Mouse (Mus musculus): Measurements from ENCODE around the gene Rab31. TPM values are rescaled to one million over a fixed set of nuclear protein-coding genes. Genes with fewer than 3 reads are reported as not detected.
A peak's percentile ranks its signal among the peaks of the same experiment; 100 is the strongest.

The Rab31 gene
- polyA plus RNA-seq, 1 experiment from 2014 or later: 26.0 TPM

DNA sequence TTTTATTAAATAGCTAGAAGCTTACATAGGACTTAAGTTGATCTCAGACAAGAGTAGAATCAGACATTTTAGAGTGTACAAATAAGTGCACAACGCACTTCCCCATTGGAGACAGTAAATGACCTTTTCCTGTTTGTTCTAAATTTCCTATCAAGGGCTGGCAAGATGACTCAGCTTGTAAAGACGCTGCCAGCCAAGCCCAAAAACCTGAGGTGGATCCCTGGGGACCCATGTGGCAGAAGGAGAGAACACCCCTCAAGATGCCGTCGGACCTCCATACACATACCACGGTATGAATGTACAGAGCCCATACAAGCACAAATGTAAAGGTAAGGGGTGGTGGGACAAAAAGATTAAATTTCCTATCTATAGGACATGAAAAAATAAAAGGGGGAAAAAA is 35.4 kb downstream of the Rab31 start:
- whole genome bisulfite sequencing: 73% methylated on average over 5 of the region's 5 CpGs
- Histone ChIP-seq H3K4me2 (no peak overlapping the region), H3K4me1 (replicated peaks) (peaks cover 7% of the 10 kb centered on the region), H3K4me3 (no peak overlapping the region), H3K27me3 (no peaks in the 10 kb centered on the region), H3K36me3 (no peaks in the 10 kb centered on the region), H3K9ac (no peak overlapping the region), H3K27ac (no peak overlapping the region), H3K9me3 (replicated peaks) (no peaks in the 10 kb centered on the region)
- no peak for ATAC-seq (replicated peaks; ENCODE audit: insufficient number of reproducible peaks, insufficient read depth, low FRiP score, low read depth)

DNA sequence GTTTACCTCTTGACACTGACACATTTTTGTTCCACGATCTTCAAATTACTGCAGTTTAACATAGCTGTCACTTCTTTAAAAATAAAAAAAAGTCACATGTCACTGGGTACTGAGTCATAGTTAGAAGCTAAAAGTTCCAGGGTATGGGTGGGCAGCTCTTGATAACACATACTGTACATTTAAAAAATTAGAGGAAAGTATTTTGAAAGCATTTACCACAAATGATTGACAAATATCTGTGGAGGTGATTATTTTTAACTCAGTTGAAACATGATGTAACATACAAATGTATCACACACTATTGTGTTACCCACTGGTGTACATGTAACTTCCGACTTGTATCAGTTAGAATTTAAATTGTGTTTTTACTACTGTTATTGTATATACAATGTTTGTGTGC is 37.5 kb downstream of the Rab31 start:
- no peak for ATAC-seq (replicated peaks; ENCODE audit: insufficient number of reproducible peaks, insufficient read depth, low FRiP score, low read depth)
- no peaks in the 10 kb centered on the region for H3K36me3 ChIP-seq
- no peak overlapping the region for H3K4me2 ChIP-seq
- no peak overlapping the region for H3K27ac ChIP-seq
- H3K9ac ChIP-seq: no peak overlapping the region
- no peaks in the 10 kb centered on the region for H3K9me3 ChIP-seq (replicated peaks)
- peaks cover 7% of the 10 kb centered on the region for H3K4me1 ChIP-seq (replicated peaks)
- no peak overlapping the region for H3K4me3 ChIP-seq
- no peaks in the 10 kb centered on the region for H3K27me3 ChIP-seq
- 86% methylated on average over 2 of the region's 2 CpGs for WGBS

GRCm38 (mm10) chr17:65732666-65733065 is 39.9 kb downstream of the Rab31 start:
- Histone ChIP-seq H3K36me3 (no peaks in the 10 kb centered on the region), H3K9me3 (replicated peaks) (no peaks in the 10 kb centered on the region), H3K9ac (no peak overlapping the region), H3K27me3 (no peaks in the 10 kb centered on the region), H3K4me2 (no peak overlapping the region), H3K4me3 (no peak overlapping the region), H3K27ac (no peak overlapping the region), H3K4me1 (replicated peaks) (0 out of 2 replicates have a peak, but pooled peaks cover 2% of the 10 kb centered on the region)
- no peak for ATAC-seq (replicated peaks; ENCODE audit: insufficient number of reproducible peaks, insufficient read depth, low FRiP score, low read depth)
- WGBS: 78% methylated on average over 4 of the region's 4 CpGs

- Histone ChIP-seq H3K4me2 (no peak overlapping the region), H3K4me3 (no peak overlapping the region), H3K27me3 (no peaks in the 10 kb centered on the region), H3K27ac (no peak overlapping the region), H3K9me3 (replicated peaks) (no peaks in the 10 kb centered on the region), H3K36me3 (no peaks in the 10 kb centered on the region), H3K9ac (no peak overlapping the region), H3K4me1 (replicated peaks) (0 out of 2 replicates have a peak, but pooled peaks cover 2% of the 10 kb centered on the region)
- no peak for ATAC-seq (replicated peaks; ENCODE audit: insufficient number of reproducible peaks, insufficient read depth, low FRiP score, low read depth)
- 90% methylated on average over 9 of the region's 9 CpGs for WGBS
These were observed 40.8 kb downstream of the Rab31 start for GRCm38 (mm10) chr17:65731710-65732109.

DNA sequence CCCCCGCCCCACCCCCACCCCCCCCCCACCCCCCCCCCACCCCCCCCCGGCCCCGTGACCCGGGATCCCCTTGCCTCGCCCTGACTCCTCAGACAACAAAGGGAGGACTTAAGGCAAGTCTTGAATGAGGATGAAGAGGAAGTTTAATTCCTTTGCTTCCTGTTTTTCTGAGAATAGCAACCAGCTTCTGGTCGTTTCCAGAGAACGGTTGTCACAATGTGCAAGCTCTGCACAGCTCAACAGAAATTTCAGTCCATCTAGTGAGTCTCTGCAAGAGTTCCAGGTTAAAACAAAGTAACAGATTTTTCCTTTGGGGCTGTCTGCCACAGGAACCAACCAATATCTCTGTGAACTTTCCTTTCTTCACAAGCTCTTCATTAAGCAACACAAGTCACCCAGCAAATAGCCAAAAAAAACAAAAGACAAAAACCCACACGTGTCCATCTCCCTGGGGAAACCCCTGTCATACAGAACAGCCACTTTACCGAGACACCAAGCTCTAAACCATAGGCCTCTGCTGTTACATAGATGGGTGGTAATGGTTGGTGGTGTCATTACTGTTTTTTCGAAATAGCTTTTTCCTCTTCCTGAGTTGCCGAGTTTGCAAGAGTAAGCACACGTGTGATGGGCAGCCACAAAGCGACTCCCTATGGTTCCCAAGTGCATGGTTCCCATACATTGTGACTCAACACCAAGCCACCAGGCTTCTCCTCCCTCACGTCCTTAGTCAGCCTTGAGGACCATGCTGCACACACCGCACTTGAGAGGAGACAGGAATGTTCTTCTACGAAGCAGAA is 42.4 kb downstream of the Rab31 start:
- ATAC-seq (replicated peaks; ENCODE audit: insufficient number of reproducible peaks, insufficient read depth, low FRiP score, low read depth): no peak
- H3K36me3 ChIP-seq: no peaks in the 10 kb centered on the region
- H3K4me3 ChIP-seq: no peak overlapping the region
- H3K9me3 ChIP-seq (replicated peaks): no peaks in the 10 kb centered on the region
- H3K4me2 ChIP-seq: no peak overlapping the region
- H3K4me1 ChIP-seq (replicated peaks): 0 out of 2 replicates have a peak, but pooled peaks cover 2% of the 10 kb centered on the region
- H3K27me3 ChIP-seq: no peaks in the 10 kb centered on the region
- H3K9ac ChIP-seq: no peak overlapping the region
- WGBS: 66% methylated on average over 16 of the region's 16 CpGs
- peak overlapping the region; percentile 62 for H3K27ac ChIP-seq

GRCm38 (mm10) chr17:65726755-65727154 is 45.8 kb downstream of the Rab31 start:
- ATAC-seq (replicated peaks; ENCODE audit: insufficient number of reproducible peaks, insufficient read depth, low FRiP score, low read depth): no peak
- H3K36me3 ChIP-seq: no peaks in the 10 kb centered on the region
- no peak overlapping the region for H3K4me2 ChIP-seq
- H3K9ac ChIP-seq: no peak overlapping the region
- peaks cover 2% of the 10 kb centered on the region; the same call in 1 of the 2 replicates for H3K4me1 ChIP-seq (replicated peaks)
- H3K9me3 ChIP-seq (replicated peaks): no peaks in the 10 kb centered on the region
- 82% methylated on average over 5 of the region's 5 CpGs for WGBS
- no peak overlapping the region for H3K27ac ChIP-seq
- no peaks in the 10 kb centered on the region for H3K27me3 ChIP-seq
- no peak overlapping the region for H3K4me3 ChIP-seq

GRCm38 (mm10) chr17:65726274-65726673 is 46.3 kb downstream of the Rab31 start:
- Histone ChIP-seq H3K4me3 (no peak overlapping the region), H3K9ac (no peak overlapping the region), H3K4me1 (replicated peaks) (peaks cover 2% of the 10 kb centered on the region; the same call in 1 of the 2 replicates), H3K36me3 (no peaks in the 10 kb centered on the region), H3K9me3 (replicated peaks) (no peaks in the 10 kb centered on the region), H3K4me2 (no peak overlapping the region), H3K27me3 (no peaks in the 10 kb centered on the region), H3K27ac (no peak overlapping the region)
- WGBS: 79% methylated on average over 6 of the region's 6 CpGs
- no peak for ATAC-seq (replicated peaks; ENCODE audit: insufficient number of reproducible peaks, insufficient read depth, low FRiP score, low read depth)

GRCm38 (mm10) chr17:65725814-65726213 is 46.7 kb downstream of the Rab31 start:
- no peak overlapping the region for H3K9ac ChIP-seq
- 78% methylated on average over 2 of the region's 2 CpGs for WGBS

DNA sequence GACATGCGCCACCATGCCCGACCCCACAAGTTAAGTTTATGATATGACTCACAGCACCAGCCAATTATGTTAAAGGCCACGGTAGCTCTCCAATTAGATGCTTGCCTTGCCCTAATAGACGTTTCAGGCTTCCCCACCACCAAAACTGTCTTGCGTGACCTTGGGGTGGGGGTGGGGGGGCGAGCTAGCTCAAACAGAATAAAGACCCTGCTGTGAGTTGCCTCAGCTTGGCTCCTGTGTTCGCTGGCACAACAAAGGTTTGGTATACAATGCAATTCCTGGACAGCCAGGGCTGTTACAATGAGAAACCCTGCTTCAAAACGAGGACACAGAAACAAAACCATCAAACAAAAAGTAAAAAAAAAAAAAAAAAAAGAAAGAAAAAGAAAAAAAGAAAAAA is 47.2 kb downstream of the Rab31 start:
- WGBS: 76% methylated on average over 8 of the region's 8 CpGs
- ATAC-seq (replicated peaks; ENCODE audit: insufficient number of reproducible peaks, insufficient read depth, low FRiP score, low read depth): no peak
- Histone ChIP-seq H3K36me3 (no peaks in the 10 kb centered on the region), H3K27me3 (no peaks in the 10 kb centered on the region), H3K4me3 (no peak overlapping the region), H3K27ac (no peak overlapping the region), H3K4me1 (replicated peaks) (peaks cover 2% of the 10 kb centered on the region; the same call in 1 of the 2 replicates), H3K4me2 (no peak overlapping the region), H3K9me3 (replicated peaks) (no peaks in the 10 kb centered on the region), H3K9ac (no peak overlapping the region)

More at GRCm38 (mm10) chr17:65725814-65726213, 46.7 kb downstream of the Rab31 start:
- no peak for ATAC-seq (replicated peaks; ENCODE audit: insufficient number of reproducible peaks, insufficient read depth, low FRiP score, low read depth)
- no peak overlapping the region for H3K27ac ChIP-seq
- H3K4me3 ChIP-seq: no peak overlapping the region
- no peak overlapping the region for H3K4me2 ChIP-seq
- H3K36me3 ChIP-seq: no peaks in the 10 kb centered on the region
- H3K9me3 ChIP-seq (replicated peaks): no peaks in the 10 kb centered on the region
- no peaks in the 10 kb centered on the region for H3K27me3 ChIP-seq
- H3K4me1 ChIP-seq (replicated peaks): peaks cover 2% of the 10 kb centered on the region; the same call in 1 of the 2 replicates

DNA sequence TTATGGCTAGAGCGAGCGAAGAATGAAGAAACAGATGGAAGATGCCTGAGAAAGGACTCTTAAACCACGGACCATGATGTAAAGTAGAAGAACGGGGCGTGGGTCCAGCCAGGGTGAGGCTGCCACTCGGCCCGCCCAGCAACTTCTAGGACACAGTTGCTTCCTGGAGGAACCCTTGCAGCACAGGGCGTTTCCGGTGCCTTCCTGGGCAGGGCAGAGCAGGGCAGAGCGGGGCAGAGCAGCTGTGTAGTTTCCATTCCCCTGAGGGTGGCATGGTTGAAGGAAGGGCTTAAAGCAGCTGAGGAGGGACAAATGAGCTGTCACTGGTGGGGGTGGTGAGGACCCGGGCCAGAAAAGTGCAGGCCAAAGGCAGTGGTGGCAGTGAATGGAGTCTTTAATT is 48.3 kb downstream of the Rab31 start:
- no peaks in the 10 kb centered on the region for H3K27me3 ChIP-seq
- H3K36me3 ChIP-seq: peaks cover 6% of the 10 kb centered on the region; the same call in 1 of the 2 replicates
- peaks cover 2% of the 10 kb centered on the region; the same call in 1 of the 2 replicates for H3K4me1 ChIP-seq (replicated peaks)
- no peak overlapping the region for H3K9ac ChIP-seq
- H3K4me3 ChIP-seq: no peak overlapping the region
- no peak for ATAC-seq (replicated peaks; ENCODE audit: insufficient number of reproducible peaks, insufficient read depth, low FRiP score, low read depth)
- H3K9me3 ChIP-seq (replicated peaks): no peaks in the 10 kb centered on the region
- no peak overlapping the region for H3K27ac ChIP-seq
- 75% methylated on average over 11 of the region's 11 CpGs for WGBS
- H3K4me2 ChIP-seq: no peak overlapping the region

GRCm38 (mm10) chr17:65723633-65724032 is 48.9 kb downstream of the Rab31 start:
- peaks cover 6% of the 10 kb centered on the region; the same call in 1 of the 2 replicates for H3K36me3 ChIP-seq
- H3K4me1 ChIP-seq (replicated peaks): peaks cover 2% of the 10 kb centered on the region; the same call in 1 of the 2 replicates
- 89% methylated on average over 8 of the region's 8 CpGs for WGBS
- H3K9ac ChIP-seq: no peak overlapping the region
- no peak overlapping the region for H3K4me3 ChIP-seq
- no peak overlapping the region for H3K27ac ChIP-seq
- no peaks in the 10 kb centered on the region for H3K9me3 ChIP-seq (replicated peaks)
- no peak overlapping the region for H3K4me2 ChIP-seq
- H3K27me3 ChIP-seq: no peaks in the 10 kb centered on the region
- ATAC-seq (replicated peaks; ENCODE audit: insufficient number of reproducible peaks, insufficient read depth, low FRiP score, low read depth): no peak

DNA sequence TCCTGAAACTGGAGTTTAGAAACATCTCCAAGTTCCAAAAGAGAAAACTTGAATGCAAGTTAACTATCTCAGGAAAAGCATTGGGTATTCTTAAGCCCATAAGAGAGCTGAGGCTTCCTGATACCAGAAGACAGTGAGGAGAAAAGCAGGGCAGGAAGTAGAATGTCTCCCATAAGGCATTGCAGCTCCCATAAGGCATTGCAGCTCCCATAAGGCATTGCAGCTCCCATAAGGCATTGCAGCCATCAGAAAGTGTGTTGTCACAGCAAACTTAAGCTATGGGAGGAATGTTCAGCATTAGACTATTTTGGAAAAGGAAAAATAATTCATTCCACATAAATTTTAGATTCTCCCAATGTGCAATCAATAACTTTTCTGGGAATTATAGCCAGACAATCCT is 51.2 kb downstream of the Rab31 start:
- H3K9ac ChIP-seq: no peak overlapping the region
- no peaks in the 10 kb centered on the region for H3K9me3 ChIP-seq (replicated peaks)
- H3K27me3 ChIP-seq: no peaks in the 10 kb centered on the region
- H3K4me1 ChIP-seq (replicated peaks): peaks cover 2% of the 10 kb centered on the region; the same call in 1 of the 2 replicates
- H3K4me3 ChIP-seq: no peak overlapping the region
- no peak overlapping the region for H3K4me2 ChIP-seq
- no peak overlapping the region for H3K27ac ChIP-seq
- no peak for ATAC-seq (replicated peaks; ENCODE audit: insufficient number of reproducible peaks, insufficient read depth, low FRiP score, low read depth)
- peaks cover 6% of the 10 kb centered on the region; the same call in 1 of the 2 replicates for H3K36me3 ChIP-seq

Measured in heart, embryonic 15.5 days (tissue).